13 mouse cellular contexts compared by ENCODE assay signal in genomic region chr12:102354126-102354984, GRCm38 (mm10).
DNase-seq lines count a peak whose midpoint lies in the region; ATAC-seq and TF ChIP-seq lines count a peak whose summit lies in the region.
"Had no signal": no experiment of that assay in that cellular context is flagged by ENCODE, and none has a peak within 500 bp of the region (broad histone marks: within the 10 kb centered on the region; RNA-seq: fewer than 3 reads in every experiment).

No protein-coding gene starts in this region.

- no peak overlapping the region for H3K27ac ChIP-seq in heart, embryonic 12.5 days (ENCODE audit: poor library complexity, severe bottlenecking)
- 0 out of 2 replicates have a peak overlapping the region, but pooled peaks have one; percentile 20 for H3K27ac ChIP-seq in bone marrow macrophage, adult 2 months (ENCODE audit: insufficient read depth, low read depth, low read length)
- peak overlapping the region; percentile 57; the same call in 1 of the 2 replicates for H3K27ac ChIP-seq in liver, embryonic 15.5 days (replicated peaks)
- H3K27ac ChIP-seq: layer of hippocampus, adult 2 months; stomach, postnatal 0 days had no signal

- H3K4me1 ChIP-seq in heart, embryonic 12.5 days (replicated peaks): no peaks in the 10 kb centered on the region
- H3K4me1 ChIP-seq in bone marrow macrophage, adult 2 months (ENCODE audit: control insufficient read depth, insufficient read depth, low read length): peaks cover 77% of the 10 kb centered on the region
- H3K4me1 ChIP-seq in liver, embryonic 15.5 days (replicated peaks): no peaks in the 10 kb centered on the region; the same call in 1 of the 2 replicates

- no peak for TF ChIP-seq POLR2A in bone marrow macrophage, adult 2 months (IDR thresholded peaks at IDR 0.05; ENCODE audit: borderline replicate concordance, low read depth, low read length)

- H3K4me2 ChIP-seq in heart, embryonic 12.5 days: no peak overlapping the region
- no peak overlapping the region; the same call in 1 of the 2 replicates for H3K4me2 ChIP-seq in liver, embryonic 15.5 days

- WGBS in heart, embryonic 12.5 days: 81% methylated on average over 10 of the region's 10 CpGs
- whole genome bisulfite sequencing in liver, embryonic 15.5 days (ENCODE audit: insufficient replicate concordance): 17% methylated on average over 10 of the region's 10 CpGs

- DNase-seq in heart, adult 11 months: peak; percentile 93
- DNase-seq in spleen, adult 12 weeks (ENCODE audit: low spot score): peak; percentile 13
- no peak for DNase-seq in cerebellum, postnatal 25 days
- DNase-seq in heart, adult 8-10 months (ENCODE audit: low spot score): no peak
- DNase-seq in right cerebral cortex, postnatal 10 days (ENCODE audit: low spot score in 2 of 2): no peak
- DNase-seq: heart, adult 18-20 months had no signal

- H3K4me3 ChIP-seq in heart, embryonic 12.5 days: no peak overlapping the region
- H3K4me3 ChIP-seq in bone marrow macrophage, adult 2 months (ENCODE audit: insufficient read depth, low read length): no peak overlapping the region
- peak overlapping the region; percentile 26 for H3K4me3 ChIP-seq in liver, embryonic 15.5 days (replicated peaks)
- H3K4me3 ChIP-seq: layer of hippocampus, adult 2 months; myocyte had no signal

- H3K27me3 ChIP-seq in heart, embryonic 12.5 days (replicated peaks): no peaks in the 10 kb centered on the region
- no peaks in the 10 kb centered on the region for H3K27me3 ChIP-seq in liver, embryonic 15.5 days

- H3K9ac ChIP-seq in heart, embryonic 12.5 days: no peak overlapping the region
- no peak overlapping the region for H3K9ac ChIP-seq in liver, embryonic 15.5 days

- H3K36me3 ChIP-seq in heart, embryonic 12.5 days: peaks cover 48% of the 10 kb centered on the region
- H3K36me3 ChIP-seq in liver, embryonic 15.5 days (replicated peaks): peaks cover 20% of the 10 kb centered on the region; the same call in 1 of the 2 replicates

- H3K9me3 ChIP-seq in heart, embryonic 12.5 days (replicated peaks): no peaks in the 10 kb centered on the region
- H3K9me3 ChIP-seq in liver, embryonic 15.5 days (replicated peaks): no peaks in the 10 kb centered on the region

- ATAC-seq in heart, embryonic 12.5 days (ENCODE audit: insufficient number of reproducible peaks, low FRiP score): no peak
- peak; percentile 45; the same call in 1 of the 2 replicates for ATAC-seq in liver, embryonic 15.5 days (ENCODE audit: insufficient read depth)
- ATAC-seq: intestine, postnatal 0 days had no signal

- no peak for TF ChIP-seq CTCF in bone marrow macrophage, adult 2 months (IDR thresholded peaks at IDR 0.05; ENCODE audit: low read depth, low read length)

Comparison
In these comparisons a context has a peak if more than half of its experiments do, and no peak if none do; other contexts are left out.
1. DNase-seq: peak in heart, adult 11 months (single experiment) and spleen, adult 12 weeks (single experiment); none in cerebellum, postnatal 25 days (0 of 2), heart, adult 8-10 months (single experiment) and right cerebral cortex, postnatal 10 days (0 of 2).